Mouse (Mus musculus): Measurements from ENCODE around the gene Slc27a1. TPM values are rescaled to one million over a fixed set of nuclear protein-coding genes. Genes with fewer than 3 reads are reported as not detected.
"Not testable (repeated sequence)": the region's sequence is repeated elsewhere in the genome, so short reads cannot be mapped to it uniquely, and the experiment has no call there.

The Slc27a1 gene
- 68.5 and 71.8 TPM in 2 replicates for polyA plus RNA-seq (2015; fragmentation: Nextera tagmentation; extraction: Ambion mirVana)

GRCm38 (mm10) chr8:71568387-71568937 lies at the start of gene Slc27a1:
Gene Slc27a1, plus strand, starts transcription at chr8:71568882.
- no peak for ATAC-seq (replicated peaks)
- 10% methylated on average over 13 of the region's 13 CpGs for WGBS
- peak within 1 kb of the TSS; percentile 86 for H3K27ac ChIP-seq (replicated peaks)

GRCm38 (mm10) chr8:71519037-71519825 lies 49.5 kb upstream of the Slc27a1 start:
- H3K4me2 ChIP-seq (replicated peaks); H3K36me3 ChIP-seq; H3K4me3 ChIP-seq; H3K27ac ChIP-seq (replicated peaks); ATAC-seq (replicated peaks); H3K9ac ChIP-seq (replicated peaks); H3K9me3 ChIP-seq; H3K4me1 ChIP-seq: not testable (repeated sequence)
- H3K27me3 ChIP-seq: peaks cover 11% of the 10 kb centered on the region; the same call in 1 of the 2 replicates
- WGBS: 30% methylated on average over 9 of the region's 10 CpGs

More at GRCm38 (mm10) chr8:71568387-71568937, at the start of gene Slc27a1:
- no peaks in the 10 kb centered on the region for H3K36me3 ChIP-seq
- peaks cover 38% of the 10 kb centered on the region for H3K4me1 ChIP-seq
- no peaks in the 10 kb centered on the region for H3K27me3 ChIP-seq
- H3K9ac ChIP-seq (replicated peaks): peak within 1 kb of the TSS; percentile 67
- H3K4me3 ChIP-seq: peak within 1 kb of the TSS; percentile 61
- peak within 1 kb of the TSS; percentile 49 for H3K4me2 ChIP-seq (replicated peaks)
- no peaks in the 10 kb centered on the region for H3K9me3 ChIP-seq

- Histone ChIP-seq H3K27me3 (peaks cover 33% of the 10 kb centered on the region), H3K4me3 (no peak overlapping the region), H3K36me3 (no peaks in the 10 kb centered on the region), H3K9me3 (no peaks in the 10 kb centered on the region), H3K9ac (replicated peaks) (no peak overlapping the region), H3K4me1 (peaks cover 9% of the 10 kb centered on the region; the same call in 1 of the 2 replicates), H3K4me2 (replicated peaks) (no peak overlapping the region; the same call in 1 of the 2 replicates), H3K27ac (replicated peaks) (no peak overlapping the region)
- 3% methylated on average over 17 of the region's 17 CpGs for whole genome bisulfite sequencing
- ATAC-seq (replicated peaks): peak; percentile 55
Observed at GRCm38 (mm10) chr8:71521634-71522033, 47.0 kb upstream of the Slc27a1 start.

GRCm38 (mm10) chr8:71525226-71526050 lies 43.2 kb upstream of the Slc27a1 start, which contains the start of gene Ccdc194:
Gene Ccdc194, minus strand, starts transcription at chr8:71525711.
- Histone ChIP-seq H3K4me1 (peaks cover 9% of the 10 kb centered on the region; the same call in 1 of the 2 replicates), H3K4me2 (replicated peaks) (no peak within 1 kb of the TSS), H3K9ac (replicated peaks) (no peak within 1 kb of the TSS), H3K9me3 (no peaks in the 10 kb centered on the region), H3K36me3 (no peaks in the 10 kb centered on the region), H3K4me3 (no peak within 1 kb of the TSS), H3K27me3 (peaks cover 35% of the 10 kb centered on the region), H3K27ac (replicated peaks) (no peak within 1 kb of the TSS)
- no peak for ATAC-seq (replicated peaks)
- 7% methylated on average over 46 of the region's 46 CpGs for WGBS

- Histone ChIP-seq H3K4me3 (no peak overlapping the region), H3K4me2 (replicated peaks) (no peak overlapping the region), H3K9ac (replicated peaks) (no peak overlapping the region), H3K27ac (replicated peaks) (no peak overlapping the region), H3K4me1 (peaks cover 9% of the 10 kb centered on the region; the same call in 1 of the 2 replicates), H3K27me3 (peaks cover 35% of the 10 kb centered on the region), H3K9me3 (no peaks in the 10 kb centered on the region), H3K36me3 (no peaks in the 10 kb centered on the region)
- WGBS: 4% methylated on average over 6 of the region's 6 CpGs
- ATAC-seq (replicated peaks): no peak
Observed at GRCm38 (mm10) chr8:71526272-71526671, 42.4 kb upstream of the Slc27a1 start.

GRCm38 (mm10) chr8:71527162-71527870 lies 41.4 kb upstream of the Slc27a1 start:
- H3K9me3 ChIP-seq: no peaks in the 10 kb centered on the region
- H3K36me3 ChIP-seq: no peaks in the 10 kb centered on the region
- 42% methylated on average over 3 of the region's 3 CpGs for WGBS
- H3K9ac ChIP-seq (replicated peaks): no peak overlapping the region
- no peak for ATAC-seq (replicated peaks)
- no peak overlapping the region for H3K4me3 ChIP-seq
- H3K4me2 ChIP-seq (replicated peaks): no peak overlapping the region
- no peak overlapping the region for H3K27ac ChIP-seq (replicated peaks)
- peaks cover 35% of the 10 kb centered on the region for H3K27me3 ChIP-seq
- peaks cover 4% of the 10 kb centered on the region; the same call in 1 of the 2 replicates for H3K4me1 ChIP-seq

GRCm38 (mm10) chr8:71528362-71529073 lies 40.2 kb upstream of the Slc27a1 start:
- Histone ChIP-seq H3K4me3 (no peak overlapping the region), H3K27ac (replicated peaks) (peak overlapping the region; percentile 40; the same call in 1 of the 2 replicates), H3K36me3 (no peaks in the 10 kb centered on the region), H3K9me3 (no peaks in the 10 kb centered on the region), H3K4me1 (peaks cover 4% of the 10 kb centered on the region; the same call in 1 of the 2 replicates), H3K9ac (replicated peaks) (no peak overlapping the region), H3K4me2 (replicated peaks) (no peak overlapping the region), H3K27me3 (peaks cover 33% of the 10 kb centered on the region)
- no peak for ATAC-seq (replicated peaks)
- 88% methylated on average over 11 of the region's 11 CpGs for WGBS

GRCm38 (mm10) chr8:71530735-71531467 lies 37.8 kb upstream of the Slc27a1 start:
- not testable (repeated sequence) for H3K36me3 ChIP-seq; H3K9ac ChIP-seq (replicated peaks); H3K9me3 ChIP-seq; H3K27ac ChIP-seq (replicated peaks); ATAC-seq (replicated peaks); H3K4me2 ChIP-seq (replicated peaks); H3K4me3 ChIP-seq; H3K4me1 ChIP-seq
- H3K27me3 ChIP-seq: peaks cover 12% of the 10 kb centered on the region
- 83% methylated on average over 6 of the region's 12 CpGs for WGBS

- Histone ChIP-seq H3K27me3 (peaks cover 18% of the 10 kb centered on the region), H3K9me3 (no peaks in the 10 kb centered on the region), H3K27ac (replicated peaks) (no peak overlapping the region), H3K4me2 (replicated peaks) (no peak overlapping the region), H3K9ac (replicated peaks) (no peak overlapping the region), H3K4me3 (no peak overlapping the region), H3K36me3 (no peaks in the 10 kb centered on the region), H3K4me1 (peaks cover 11% of the 10 kb centered on the region)
- WGBS: 53% methylated on average over 3 of the region's 3 CpGs
- ATAC-seq (replicated peaks): no peak
Observed at GRCm38 (mm10) chr8:71534263-71534810, 34.3 kb upstream of the Slc27a1 start.

GRCm38 (mm10) chr8:71535663-71536062 lies 33.0 kb upstream of the Slc27a1 start:
- Histone ChIP-seq H3K9me3 (no peaks in the 10 kb centered on the region), H3K36me3 (no peaks in the 10 kb centered on the region), H3K4me2 (replicated peaks) (no peak overlapping the region), H3K4me1 (peaks cover 11% of the 10 kb centered on the region), H3K9ac (replicated peaks) (no peak overlapping the region), H3K27me3 (peaks cover 21% of the 10 kb centered on the region), H3K27ac (replicated peaks) (no peak overlapping the region), H3K4me3 (no peak overlapping the region)
- 64% methylated on average over 5 of the region's 5 CpGs for WGBS
- no peak for ATAC-seq (replicated peaks)
